Mouse (Mus musculus): Measurements from ENCODE around the gene Dcpp3. TPM values are rescaled to one million over a fixed set of nuclear protein-coding genes. Genes with fewer than 3 reads are reported as not detected.

Gene Dcpp3
- total RNA-seq, 2 experiments from 2014 or later = not detected

- no peak for DNase-seq
- intact Hi-C loops (cut with DNase I) = no loop called here
These were observed 51.5 kb downstream of the Dcpp3 start for GRCm38 (mm10) chr17:23968780-23969179.

Other genes with a start within 250 kb of the Dcpp3 start
- 100 to 1,000 TPM; 125 TPM for gene Hcfc1r1, start 243.9 kb upstream of the Dcpp3 start, total RNA-seq (2021)
- gene Thoc6, start 243.6 kb upstream of the Dcpp3 start, total RNA-seq (2021) = 1 to 10 TPM; 7.6 to 9.2 TPM
- gene Tnfrsf12a, start 240.0 kb upstream of the Dcpp3 start, total RNA-seq (2021) = 10 to 100 TPM; 38.1 to 49.0 TPM
- gene Cldn6, start 238.2 kb upstream of the Dcpp3 start, total RNA-seq (2021) = not detected
- not detected for gene Cldn9, start 233.4 kb upstream of the Dcpp3 start, total RNA-seq (2021)
- not detected for gene 1520401A03Rik, start 194.7 kb upstream of the Dcpp3 start, total RNA-seq (2021)
- under 1 TPM; 0.52 to 0.64 TPM for gene Pkmyt1, start 191.1 kb upstream of the Dcpp3 start, total RNA-seq (2021)
- 1 to 10 TPM; 3.6 to 4.0 TPM for gene Paqr4, start 176.6 kb upstream of the Dcpp3 start, total RNA-seq (2021)
- not detected for gene Kremen2, start 171.6 kb upstream of the Dcpp3 start, total RNA-seq (2021)
- 10 to 100 TPM; 34.3 to 38.0 TPM for gene Flywch1, start 145.9 kb upstream of the Dcpp3 start, total RNA-seq (2021)
- under 1 TPM in 1 of 2 experiments, not detected in 1; 0.46 TPM for gene Flywch2, start 131.4 kb upstream of the Dcpp3 start, total RNA-seq (2021)
- 100 to 1,000 TPM; 153 to 189 TPM for gene Srrm2, start 126.9 kb upstream of the Dcpp3 start, total RNA-seq (2021)
- 100 to 1,000 TPM; 270 to 297 TPM for gene Elob, start 88.3 kb upstream of the Dcpp3 start, total RNA-seq (2021)
- not detected for gene Prss33, start 81.4 kb upstream of the Dcpp3 start, total RNA-seq (2021)
- not detected for gene Prss32, start 73.6 kb upstream of the Dcpp3 start, total RNA-seq (2021)
- under 1 TPM in 1 of 2 experiments, not detected in 1; 0.37 TPM for gene Prss41, start 73.3 kb upstream of the Dcpp3 start, total RNA-seq (2021)
- gene Prss21, start 49.4 kb upstream of the Dcpp3 start, total RNA-seq (2021) = not detected
- not detected for gene Dcpp1, start 36.6 kb upstream of the Dcpp3 start, total RNA-seq (2021)
- not detected for gene Dcpp2, start 36.6 kb upstream of the Dcpp3 start, total RNA-seq (2021)
- gene Sbp, start 24.2 kb downstream of the Dcpp3 start, total RNA-seq (2021) = not detected
- gene Sbpl, start 37.8 kb downstream of the Dcpp3 start, total RNA-seq (2021) = not detected
- not detected for gene Prss30, start 63.1 kb downstream of the Dcpp3 start, total RNA-seq (2021)
- not detected for gene Prss22, start 80.6 kb downstream of the Dcpp3 start, total RNA-seq (2021)
- gene Prss27, start 120.7 kb downstream of the Dcpp3 start, total RNA-seq (2021) = not detected
- 1 to 10 TPM; 7.6 to 8.8 TPM for gene Kctd5, start 156.0 kb downstream of the Dcpp3 start, total RNA-seq (2021)
- gene Pdpk1, start 233.5 kb downstream of the Dcpp3 start, total RNA-seq (2021) = 10 to 100 TPM; 35.5 to 39.9 TPM
- gene Amdhd2, start 246.3 kb downstream of the Dcpp3 start, total RNA-seq (2021) = 10 to 100 TPM in 1 of 2 experiments, 1 to 10 TPM in 1; 8.4 to 10.4 TPM